27 mouse cellular contexts compared by ENCODE assay signal in genomic region chr1:149672571-149672970, GRCm38 (mm10).
DNase-seq lines count a peak whose midpoint lies in the region; ATAC-seq lines count a peak whose summit lies in the region.
"Had no signal": no experiment of that assay in that cellular context is flagged by ENCODE, and none has a peak within 500 bp of the region (broad histone marks: within the 10 kb centered on the region; RNA-seq: fewer than 3 reads in every experiment).

No protein-coding gene starts in this region.

- 0 out of 2 replicates have a peak, but pooled peaks have one; percentile 54 for ATAC-seq in hindbrain, embryonic 16.5 days
- no peak for ATAC-seq in hindbrain, embryonic 11.5 days (ENCODE audit: low FRiP score)
- ATAC-seq: activated CD4-positive, CD25-positive, alpha-beta regulatory T cell, adult 4 months; CD4-positive, CD25-positive, alpha-beta regulatory T cell, adult 4 months; intestine, embryonic 15.5 days had no signal

- H3K27ac ChIP-seq in hindbrain, embryonic 16.5 days (ENCODE audit: low read depth, low read length), result no peak overlapping the region
- no peak overlapping the region for H3K27ac ChIP-seq in hindbrain, embryonic 11.5 days (ENCODE audit: low read depth, low read length)
- H3K27ac ChIP-seq: embryonic facial prominence, embryonic 12.5 days; embryonic facial prominence, embryonic 15.5 days; heart, adult 2 months; heart, embryonic 10.5 days; heart, embryonic 13.5 days; hindbrain, embryonic 12.5 days; hindbrain, embryonic 15.5 days; intestine, embryonic 15.5 days; kidney, embryonic 15.5 days had no signal

- no peaks in the 10 kb centered on the region for H3K9me3 ChIP-seq in hindbrain, embryonic 16.5 days (ENCODE audit: control insufficient read depth, low read length)
- H3K9me3 ChIP-seq in hindbrain, embryonic 11.5 days (ENCODE audit: control insufficient read depth, low read length), result no peaks in the 10 kb centered on the region
- H3K9me3 ChIP-seq: embryonic facial prominence, embryonic 12.5 days; embryonic facial prominence, embryonic 15.5 days; forebrain, embryonic 15.5 days; heart, embryonic 10.5 days; heart, embryonic 13.5 days; hindbrain, embryonic 12.5 days; hindbrain, embryonic 15.5 days; intestine, embryonic 15.5 days; kidney, embryonic 15.5 days had no signal

- H3K36me3 ChIP-seq in hindbrain, embryonic 16.5 days (ENCODE audit: control insufficient read depth, insufficient read depth, low read length), result no peaks in the 10 kb centered on the region
- H3K36me3 ChIP-seq in hindbrain, embryonic 11.5 days (ENCODE audit: control insufficient read depth, insufficient read depth, low read length), result no peaks in the 10 kb centered on the region
- H3K36me3 ChIP-seq: embryonic facial prominence, embryonic 12.5 days; embryonic facial prominence, embryonic 15.5 days; forebrain, embryonic 15.5 days; heart, embryonic 10.5 days; heart, embryonic 13.5 days; hindbrain, embryonic 12.5 days; hindbrain, embryonic 15.5 days; intestine, embryonic 15.5 days; kidney, embryonic 15.5 days had no signal

- no peak overlapping the region for H3K9ac ChIP-seq in hindbrain, embryonic 16.5 days (ENCODE audit: low read depth, low read length)
- H3K9ac ChIP-seq in hindbrain, embryonic 11.5 days (ENCODE audit: low read depth, low read length), result no peak overlapping the region
- H3K9ac ChIP-seq: embryonic facial prominence, embryonic 12.5 days; embryonic facial prominence, embryonic 15.5 days; forebrain, embryonic 15.5 days; heart, embryonic 13.5 days; hindbrain, embryonic 12.5 days; hindbrain, embryonic 15.5 days; intestine, embryonic 15.5 days; kidney, embryonic 15.5 days had no signal

- H3K27me3 ChIP-seq in hindbrain, embryonic 16.5 days (replicated peaks; ENCODE audit: control insufficient read depth, insufficient read depth, low read length), result no peaks in the 10 kb centered on the region
- no peaks in the 10 kb centered on the region for H3K27me3 ChIP-seq in hindbrain, embryonic 11.5 days (ENCODE audit: control insufficient read depth, insufficient read depth, low read length)
- H3K27me3 ChIP-seq: embryonic facial prominence, embryonic 12.5 days; embryonic facial prominence, embryonic 15.5 days; forebrain, embryonic 15.5 days; heart, embryonic 13.5 days; hindbrain, embryonic 12.5 days; hindbrain, embryonic 15.5 days; intestine, embryonic 15.5 days; kidney, embryonic 15.5 days had no signal

- no peak overlapping the region for H3K4me3 ChIP-seq in hindbrain, embryonic 16.5 days (ENCODE audit: low read length)
- no peak overlapping the region for H3K4me3 ChIP-seq in hindbrain, embryonic 11.5 days (ENCODE audit: low read depth, low read length)
- H3K4me3 ChIP-seq: embryonic facial prominence, embryonic 12.5 days; embryonic facial prominence, embryonic 15.5 days; forebrain, embryonic 15.5 days; heart, adult 2 months; heart, embryonic 10.5 days; heart, embryonic 13.5 days; hindbrain, embryonic 12.5 days; hindbrain, embryonic 15.5 days; intestine, embryonic 15.5 days; kidney, embryonic 15.5 days had no signal

- peak; percentile 20 for DNase-seq in cerebellum, adult 8-10 months
- DNase-seq in cerebellum, adult 11 months, result no peak
- DNase-seq in hindbrain, embryonic 11.5 days (ENCODE audit: low spot score), result no peak
- peak; percentile 26 to 60 for DNase-seq in cerebellum, postnatal 10 days
- DNase-seq in cerebellum, postnatal 25 days, result peak; percentile 10 to 22
- no peak for DNase-seq in heart, adult 11 months
- DNase-seq: adrenal gland, adult 8-10 months; adrenal gland, postnatal 25 days; gastrocnemius, postnatal 10 days; gastrocnemius, postnatal 36 days; heart, adult 2 months; heart, postnatal 14 days; heart, postnatal 4 days; kidney, adult 11 months; kidney, adult 8-10 months had no signal

- no peak overlapping the region for H3K4me2 ChIP-seq in hindbrain, embryonic 16.5 days (ENCODE audit: low read length)
- no peak overlapping the region for H3K4me2 ChIP-seq in hindbrain, embryonic 11.5 days (replicated peaks; ENCODE audit: low read depth, low read length)
- H3K4me2 ChIP-seq: embryonic facial prominence, embryonic 12.5 days; embryonic facial prominence, embryonic 15.5 days; forebrain, embryonic 15.5 days; heart, embryonic 13.5 days; hindbrain, embryonic 12.5 days; hindbrain, embryonic 15.5 days; intestine, embryonic 15.5 days; kidney, embryonic 15.5 days had no signal

- WGBS in hindbrain, embryonic 16.5 days, result 88% methylated on average over 4 of the region's 4 CpGs
- 92% methylated on average over 4 of the region's 4 CpGs for WGBS in hindbrain, embryonic 11.5 days

- H3K4me1 ChIP-seq in hindbrain, embryonic 16.5 days (ENCODE audit: control insufficient read depth, insufficient read depth, low read depth, low read length), result no peaks in the 10 kb centered on the region
- H3K4me1 ChIP-seq in hindbrain, embryonic 11.5 days (replicated peaks; ENCODE audit: control insufficient read depth, insufficient read depth, low read length), result no peaks in the 10 kb centered on the region
- H3K4me1 ChIP-seq: embryonic facial prominence, embryonic 12.5 days; embryonic facial prominence, embryonic 15.5 days; heart, embryonic 10.5 days; heart, embryonic 13.5 days; hindbrain, embryonic 12.5 days; hindbrain, embryonic 15.5 days; intestine, embryonic 15.5 days; kidney, embryonic 15.5 days had no signal

Comparison
In these comparisons a context has a peak if more than half of its experiments do, and no peak if none do; other contexts are left out.
1. DNase-seq: peak in cerebellum, adult 8-10 months (single experiment), cerebellum, postnatal 10 days (2 of 2) and cerebellum, postnatal 25 days (2 of 2); none in cerebellum, adult 11 months (single experiment), hindbrain, embryonic 11.5 days (single experiment) and heart, adult 11 months (single experiment).